Mouse (Mus musculus): ENCODE results near the gene Rap1gds1. TPM values are rescaled to one million over a fixed set of nuclear protein-coding genes. Genes with fewer than 3 reads are reported as not detected.
A peak's percentile ranks its signal among the peaks of the same experiment; 100 is the strongest.

Rap1gds1 gene
- polyA plus RNA-seq, 1 experiment from 2014 or later: 99.7 TPM

- H3K4me1 ChIP-seq (replicated peaks): no peaks in the 10 kb centered on the region
- H3K27me3 ChIP-seq: no peaks in the 10 kb centered on the region
- WGBS: 91% methylated on average over 4 of the region's 4 CpGs
- H3K27ac ChIP-seq (replicated peaks): no peak overlapping the region
- no peak for ATAC-seq (ENCODE audit: low read depth)
- H3K36me3 ChIP-seq: peaks cover 12% of the 10 kb centered on the region; the same call in 1 of the 2 replicates
- no peaks in the 10 kb centered on the region for H3K9me3 ChIP-seq
- H3K4me2 ChIP-seq: no peak overlapping the region
- no peak overlapping the region for H3K4me3 ChIP-seq
- no peak overlapping the region for H3K9ac ChIP-seq
These were observed 33.1 kb downstream of the Rap1gds1 start for GRCm38 (mm10) chr3:139041921-139042320.

GRCm38 (mm10) chr3:139037030-139037429 lies 38.0 kb downstream of the Rap1gds1 start:
- Histone ChIP-seq H3K27ac (replicated peaks) (no peak overlapping the region), H3K4me2 (no peak overlapping the region), H3K4me1 (replicated peaks) (no peaks in the 10 kb centered on the region), H3K9me3 (no peaks in the 10 kb centered on the region), H3K27me3 (no peaks in the 10 kb centered on the region), H3K36me3 (peaks cover 16% of the 10 kb centered on the region), H3K4me3 (no peak overlapping the region), H3K9ac (no peak overlapping the region)
- no peak for ATAC-seq (ENCODE audit: low read depth)
- WGBS: 92% methylated on average over 4 of the region's 4 CpGs

GRCm38 (mm10) chr3:139033179-139033578 lies 41.8 kb downstream of the Rap1gds1 start:
- no peak overlapping the region for H3K27ac ChIP-seq (replicated peaks)
- H3K4me1 ChIP-seq (replicated peaks): no peaks in the 10 kb centered on the region
- H3K36me3 ChIP-seq: peaks cover 8% of the 10 kb centered on the region; the same call in 1 of the 2 replicates
- no peaks in the 10 kb centered on the region for H3K27me3 ChIP-seq
- no peaks in the 10 kb centered on the region for H3K9me3 ChIP-seq
- H3K4me2 ChIP-seq: no peak overlapping the region
- ATAC-seq (ENCODE audit: low read depth): no peak
- H3K9ac ChIP-seq: no peak overlapping the region
- 89% methylated on average over 6 of the region's 6 CpGs for WGBS
- H3K4me3 ChIP-seq: no peak overlapping the region

GRCm38 (mm10) chr3:139030644-139031227 lies 44.3 kb downstream of the Rap1gds1 start:
- Histone ChIP-seq H3K4me1 (replicated peaks) (0 out of 2 replicates have a peak, but pooled peaks cover under 1% of the 10 kb centered on the region), H3K4me3 (no peak overlapping the region), H3K4me2 (no peak overlapping the region), H3K9ac (no peak overlapping the region), H3K27ac (replicated peaks) (no peak overlapping the region), H3K27me3 (no peaks in the 10 kb centered on the region), H3K36me3 (peaks cover 8% of the 10 kb centered on the region; the same call in 1 of the 2 replicates), H3K9me3 (no peaks in the 10 kb centered on the region)
- no peak for ATAC-seq (ENCODE audit: low read depth)
- WGBS: 93% methylated on average over 4 of the region's 4 CpGs

- H3K9me3 ChIP-seq: no peaks in the 10 kb centered on the region
- no peak for ATAC-seq (ENCODE audit: low read depth)
- no peak overlapping the region for H3K4me3 ChIP-seq
- no peaks in the 10 kb centered on the region for H3K36me3 ChIP-seq
- no peak overlapping the region for H3K27ac ChIP-seq (replicated peaks)
- no peaks in the 10 kb centered on the region for H3K27me3 ChIP-seq
- H3K9ac ChIP-seq: no peak overlapping the region
- 89% methylated on average over 5 of the region's 5 CpGs for WGBS
- no peak overlapping the region for H3K4me2 ChIP-seq
- H3K4me1 ChIP-seq (replicated peaks): peaks cover 24% of the 10 kb centered on the region
These were observed 49.9 kb downstream of the Rap1gds1 start for GRCm38 (mm10) chr3:139025077-139025476.

GRCm38 (mm10) chr3:139023585-139023984 lies 51.4 kb downstream of the Rap1gds1 start:
- Histone ChIP-seq H3K9me3 (no peaks in the 10 kb centered on the region), H3K9ac (no peak overlapping the region), H3K27ac (replicated peaks) (no peak overlapping the region), H3K4me1 (replicated peaks) (peaks cover 24% of the 10 kb centered on the region), H3K4me3 (no peak overlapping the region), H3K36me3 (no peaks in the 10 kb centered on the region), H3K4me2 (no peak overlapping the region), H3K27me3 (no peaks in the 10 kb centered on the region)
- peak; percentile 95 for ATAC-seq (ENCODE audit: low read depth)
- 28% methylated on average over 8 of the region's 8 CpGs for WGBS

- Histone ChIP-seq H3K27ac (replicated peaks) (no peak overlapping the region), H3K4me2 (no peak overlapping the region), H3K9me3 (no peaks in the 10 kb centered on the region), H3K27me3 (no peaks in the 10 kb centered on the region), H3K4me1 (replicated peaks) (no peaks in the 10 kb centered on the region), H3K4me3 (no peak overlapping the region), H3K36me3 (peaks cover 4% of the 10 kb centered on the region; the same call in 1 of the 2 replicates), H3K9ac (no peak overlapping the region)
- WGBS: 84% methylated on average over 9 of the region's 9 CpGs
- ATAC-seq (ENCODE audit: low read depth): no peak
These were observed 62.6 kb downstream of the Rap1gds1 start for GRCm38 (mm10) chr3:139012352-139012751.

- Histone ChIP-seq H3K27me3 (no peaks in the 10 kb centered on the region), H3K9ac (no peak overlapping the region), H3K9me3 (no peaks in the 10 kb centered on the region), H3K4me3 (no peak overlapping the region), H3K36me3 (no peaks in the 10 kb centered on the region), H3K4me2 (no peak overlapping the region), H3K27ac (replicated peaks) (no peak overlapping the region), H3K4me1 (replicated peaks) (no peaks in the 10 kb centered on the region)
- ATAC-seq (ENCODE audit: low read depth): no peak
These were observed 69.3 kb downstream of the Rap1gds1 start for GRCm38 (mm10) chr3:139005669-139006068.

GRCm38 (mm10) chr3:139002774-139003173 lies 72.2 kb downstream of the Rap1gds1 start:
- Histone ChIP-seq H3K4me3 (no peak overlapping the region), H3K9me3 (no peaks in the 10 kb centered on the region), H3K9ac (no peak overlapping the region), H3K4me1 (replicated peaks) (no peaks in the 10 kb centered on the region), H3K36me3 (no peaks in the 10 kb centered on the region), H3K27me3 (no peaks in the 10 kb centered on the region), H3K27ac (replicated peaks) (no peak overlapping the region), H3K4me2 (no peak overlapping the region)
- 81% methylated on average over 6 of the region's 6 CpGs for WGBS
- no peak for ATAC-seq (ENCODE audit: low read depth)

- Histone ChIP-seq H3K9me3 (no peaks in the 10 kb centered on the region; the same call in 1 of the 2 replicates), H3K4me1 (replicated peaks) (no peaks in the 10 kb centered on the region), H3K36me3 (peaks cover 17% of the 10 kb centered on the region), H3K4me2 (no peak overlapping the region), H3K27me3 (no peaks in the 10 kb centered on the region), H3K9ac (no peak overlapping the region), H3K27ac (replicated peaks) (no peak overlapping the region), H3K4me3 (no peak overlapping the region)
- 91% methylated on average over 9 of the region's 9 CpGs for WGBS
- ATAC-seq (ENCODE audit: low read depth): no peak
These were observed 74.7 kb downstream of the Rap1gds1 start for GRCm38 (mm10) chr3:139000071-139000867.

GRCm38 (mm10) chr3:138993473-138993872 lies 81.5 kb downstream of the Rap1gds1 start:
- H3K4me2 ChIP-seq: no peak overlapping the region
- no peak overlapping the region for H3K9ac ChIP-seq
- peaks cover 17% of the 10 kb centered on the region for H3K36me3 ChIP-seq
- H3K27ac ChIP-seq (replicated peaks): no peak overlapping the region
- no peak for ATAC-seq (ENCODE audit: low read depth)
- WGBS: 73% methylated on average over 5 of the region's 5 CpGs
- no peak overlapping the region for H3K4me3 ChIP-seq
- H3K9me3 ChIP-seq: no peaks in the 10 kb centered on the region; the same call in 1 of the 2 replicates
- no peaks in the 10 kb centered on the region for H3K4me1 ChIP-seq (replicated peaks)
- no peaks in the 10 kb centered on the region for H3K27me3 ChIP-seq

- WGBS: 94% methylated on average over 1 of the region's 1 CpGs
- Histone ChIP-seq H3K4me1 (replicated peaks) (no peaks in the 10 kb centered on the region), H3K4me3 (no peak overlapping the region), H3K4me2 (no peak overlapping the region), H3K9ac (no peak overlapping the region), H3K27me3 (no peaks in the 10 kb centered on the region), H3K36me3 (peaks cover 6% of the 10 kb centered on the region), H3K9me3 (peaks cover 4% of the 10 kb centered on the region), H3K27ac (replicated peaks) (no peak overlapping the region)
- no peak for ATAC-seq (ENCODE audit: low read depth)
These were observed 83.6 kb downstream of the Rap1gds1 start for GRCm38 (mm10) chr3:138991367-138991766.

All from neural tube, embryonic 13.5 days (tissue).